Mouse (Mus musculus) CH12.LX (cell line): ENCODE results near the gene Adgb. TPM values are rescaled to one million over a fixed set of nuclear protein-coding genes. Genes with fewer than 3 reads are reported as not detected.

Experiments
- DNase-seq: peaks from one replicate; pipeline ENCODE4 v3.0.0-alpha.2; 2013; ENCODE audit errors: extremely low read depth
- H3K27ac ChIP-seq: 2 replicates; pipeline ENCODE4 v1.5.1; 2012; ENCODE audit warnings: low read depth, mild to moderate bottlenecking, control low read depth, moderate library complexity; ENCODE audit not compliant: insufficient read depth
- H3K27me3 ChIP-seq: replicated peaks from 2 replicates; pipeline ENCODE3; 2012; ENCODE audit warnings: inconsistent platforms
- H3K36me3 ChIP-seq, 2 experiments: replicated peaks in 1 of 2; 2 replicates each; pipeline versions ENCODE3 to v1.6.1; 2012; ENCODE audit warnings: inconsistent platforms in 1 of 2, low read length in 1 of 2, mild to moderate bottlenecking in 1 of 2, mixed read lengths in 1 of 2, moderate library complexity in 1 of 2; ENCODE audit not compliant: control insufficient read depth in 1 of 2, insufficient read depth in 1 of 2
- H3K4me1 ChIP-seq, 2 experiments: 2 replicates each; pipeline ENCODE4 v1.6.1; 2012; ENCODE audit warnings: inconsistent platforms in 1 of 2, moderate library complexity in 1 of 2; ENCODE audit not compliant: insufficient read depth in 2 of 2, control insufficient read depth in 1 of 2
- H3K4me2 ChIP-seq: 2 replicates; pipeline ENCODE4 v1.6.1; 2012; ENCODE audit warnings: low read depth, mild to moderate bottlenecking, control low read depth; ENCODE audit not compliant: poor library complexity, insufficient read depth, severe bottlenecking
- H3K4me3 ChIP-seq, 3 experiments: fragments of 150-350 bp in 1 of 3; sonication (generic) in 1 of 3; replicated peaks in 1 of 3; 2 replicates each; pipeline versions ENCODE3 to v1.5.1; 2011 to 2012; ENCODE audit warnings: low read depth in 2 of 3, low read length in 2 of 3, mild to moderate bottlenecking in 2 of 3, moderate library complexity in 2 of 3, control low read depth in 1 of 3, improper control_type of control experiment in 1 of 3, inconsistent platforms in 1 of 3, mixed read lengths in 1 of 3; ENCODE audit not compliant: poor library complexity in 1 of 3
- H3K79me2 ChIP-seq: replicated peaks from 2 replicates; pipeline ENCODE4 v1.6.1; 2012; ENCODE audit warnings: mild to moderate bottlenecking, moderate library complexity; ENCODE audit not compliant: control insufficient read depth, poor library complexity, insufficient read depth, severe bottlenecking; ENCODE audit errors: extremely low read depth
- H3K9ac ChIP-seq: 2 replicates; pipeline ENCODE4 v1.6.1; 2012; ENCODE audit warnings: low read depth, mild to moderate bottlenecking, control low read depth, moderate library complexity; ENCODE audit not compliant: insufficient read depth
- H3K9me3 ChIP-seq: replicated peaks from 2 replicates; pipeline ENCODE3; 2012; ENCODE audit warnings: low read length, inconsistent platforms, mixed read lengths
- EP300 ChIP-seq: IDR thresholded peaks from 2 replicates; pipeline ENCODE4 v1.6.1; 2011; ENCODE audit warnings: low read length, improper control_type of control experiment
- ETS1 ChIP-seq: conservative IDR thresholded peaks from 2 replicates; pipeline ENCODE4 v1.6.1; 2012; ENCODE audit warnings: low read depth, mild to moderate bottlenecking, inconsistent platforms, low read length, improper control_type of control experiment, moderate library complexity
- IRF4 ChIP-seq: IDR thresholded peaks from 2 replicates; pipeline ENCODE4 v1.6.1; 2014; ENCODE audit warnings: low read depth, mild to moderate bottlenecking, inconsistent platforms, low read length, improper control_type of control experiment
- JUND ChIP-seq: conservative IDR thresholded peaks from 2 replicates; pipeline ENCODE4 v1.6.1; 2011; ENCODE audit warnings: low read depth, low read length, improper control_type of control experiment
- MAFK ChIP-seq: IDR thresholded peaks from 2 replicates; pipeline ENCODE4 v1.6.1; 2011; ENCODE audit warnings: low read length, improper control_type of control experiment; ENCODE audit not compliant: insufficient replicate concordance
- MEF2A ChIP-seq: IDR thresholded peaks from 2 replicates; pipeline ENCODE4 v1.6.1; 2014; ENCODE audit warnings: low read depth, mild to moderate bottlenecking, inconsistent platforms, low read length, improper control_type of control experiment, borderline replicate concordance
- MXI1 ChIP-seq: IDR thresholded peaks from 2 replicates; pipeline ENCODE4 v1.6.1; 2011; ENCODE audit warnings: mild to moderate bottlenecking, low read depth, low read length, improper control_type of control experiment
- NELFE ChIP-seq: IDR thresholded peaks from 2 replicates; pipeline ENCODE4 v1.6.1; 2011; ENCODE audit warnings: low read depth, low read length, improper control_type of control experiment
- RAD21 ChIP-seq: IDR thresholded peaks from 2 replicates; pipeline ENCODE4 v1.6.1; 2011; ENCODE audit warnings: low read depth, mild to moderate bottlenecking, low read length, improper control_type of control experiment, moderate library complexity
- RCOR1 ChIP-seq: conservative IDR thresholded peaks from 2 replicates; pipeline ENCODE4 v1.6.1; 2012; ENCODE audit warnings: low read depth, mild to moderate bottlenecking, inconsistent platforms, low read length, improper control_type of control experiment
- SMC3 ChIP-seq: IDR thresholded peaks from 2 replicates; pipeline ENCODE4 v1.6.1; 2011; ENCODE audit warnings: low read depth, low read length, improper control_type of control experiment
- TCF12 ChIP-seq: IDR thresholded peaks from 2 replicates; pipeline ENCODE4 v1.6.1; 2014; ENCODE audit warnings: low read depth, mild to moderate bottlenecking, inconsistent platforms, low read length, improper control_type of control experiment
- USF1 ChIP-seq: IDR thresholded peaks from 2 replicates; pipeline ENCODE4 v1.6.1; 2014; ENCODE audit warnings: low read depth, mild to moderate bottlenecking, inconsistent platforms, low read length, improper control_type of control experiment
- USF2 ChIP-seq: conservative IDR thresholded peaks from 2 replicates; pipeline ENCODE4 v1.6.1; 2011; ENCODE audit warnings: low read depth, low read length, improper control_type of control experiment
- ZKSCAN1 ChIP-seq: IDR thresholded peaks from 2 replicates; pipeline ENCODE4 v1.6.1; 2012; ENCODE audit warnings: low read depth, inconsistent platforms, low read length, improper control_type of control experiment, borderline replicate concordance
- dilution Hi-C: fragments of 300-500 bp; cut with MboI; formaldehyde crosslinking; loops from 2 replicates; pipeline ENCODE4 v1.14.3; 2020; ENCODE audit warnings: low sequenced_read_pairs; ENCODE audit not compliant: extremely low pct_unique_long_range_greater_than_20kb, extremely low pct_ligation_motif_present
- in situ Hi-C: fragments of 300-500 bp; cut with MboI; formaldehyde crosslinking; loops from 3 replicates; pipeline ENCODE4 v1.14.3; 2019; ENCODE audit warnings: low sequenced_read_pairs, low pct_ligation_motif_present, low pct_unique_long_range_greater_than_20kb, mixed read lengths
- polyA plus RNA-seq: library from polyadenylated mRNA; unstranded; fragments of >175 nt; gene quantifications from 2 replicates; pipeline ENCODE4 v1.2.1, GENCODE M21; 2012; ENCODE audit warnings: low read depth; ENCODE audit not compliant: insufficient read length
- total RNA-seq, 2 experiments: library from RNA; depleted of rRNA; stranded (reverse); fragments of 300-350 nt in 1 of 2; fragments of >200 nt in 1 of 2; gene quantifications; 2 replicates each; pipeline ENCODE4 v1.2.3; 2012 to 2014

Gene Adgb
- total and polyA plus RNA-seq, 3 experiments, result not detected

- dilution Hi-C loops, result no loop called here
- peaks cover 4 to 31% of the 10 kb centered on the region in 2 experiments; a peak in 3 of 4 replicates for H3K4me1 ChIP-seq
- no peak overlapping the region for H3K27ac ChIP-seq
- in situ Hi-C loops, result loop anchor here (25.0 kb wide), 1 partner anchor 506 kb away; no protein-coding TSS in a partner anchor
- H3K36me3 ChIP-seq, result no peaks in the 10 kb centered on the region
- H3K4me3 ChIP-seq, result no peak overlapping the region
- no peak overlapping the region; the same call in 1 of the 2 replicates for H3K4me2 ChIP-seq
- peak; percentile 37 for DNase-seq
- TF ChIP-seq USF1 (no peak), MXI1 (no peak), EP300 (peak; percentile 53), NELFE (no peak), IRF4 (peak; percentile 36; the same call in 1 of the 2 replicates), ZKSCAN1 (no peak), MAFK (peak; percentile 71; the same call in 1 of the 2 replicates)
- no peaks in the 10 kb centered on the region for H3K79me2 ChIP-seq
- no peak overlapping the region for H3K9ac ChIP-seq
- H3K27me3 ChIP-seq, result no peaks in the 10 kb centered on the region
- no peaks in the 10 kb centered on the region for H3K9me3 ChIP-seq
Observed at GRCm38 (mm10) chr10:10318086-10318485, 154.0 kb downstream of the Adgb start.

- no peaks in the 10 kb centered on the region for H3K9me3 ChIP-seq
- H3K27me3 ChIP-seq, result no peaks in the 10 kb centered on the region
- peaks cover 4 to 22% of the 10 kb centered on the region in 2 experiments; a peak in 3 of 4 replicates for H3K4me1 ChIP-seq
- DNase-seq, result no peak
- no peaks in the 10 kb centered on the region for H3K79me2 ChIP-seq
- dilution Hi-C loops (no loop called here), in situ Hi-C loops (loop anchor here (25.0 kb wide), 1 partner anchor 503 kb away; no protein-coding TSS in a partner anchor)
- no peak overlapping the region for H3K4me2 ChIP-seq
- H3K4me3 ChIP-seq, result no peak overlapping the region
- H3K36me3 ChIP-seq, result no peaks in the 10 kb centered on the region
- H3K27ac ChIP-seq, result no peak overlapping the region
- TF ChIP-seq RAD21 (no peak), RCOR1 (no peak), TCF12 (no peak), ETS1 (no peak)
- H3K9ac ChIP-seq, result no peak overlapping the region
Observed at GRCm38 (mm10) chr10:10315631-10316030, 156.5 kb downstream of the Adgb start.

GRCm38 (mm10) chr10:10314521-10314920 is 157.6 kb downstream of the Adgb start:
- no peak overlapping the region for H3K4me3 ChIP-seq
- H3K27ac ChIP-seq, result no peak overlapping the region
- in situ Hi-C loops, result loop anchor here (25.0 kb wide), 1 partner anchor 502 kb away; no protein-coding TSS in a partner anchor
- no peak for TF ChIP-seq RAD21
- no peak for TF ChIP-seq EP300
- TF ChIP-seq MEF2A, result no peak
- no peak for TF ChIP-seq JUND
- TF ChIP-seq SMC3, result no peak
- no peak for TF ChIP-seq USF2
- TF ChIP-seq USF1, result no peak
- no peak overlapping the region for H3K9ac ChIP-seq
- DNase-seq, result no peak
- H3K27me3 ChIP-seq, result no peaks in the 10 kb centered on the region
- dilution Hi-C loops, result no loop called here
- H3K4me2 ChIP-seq, result no peak overlapping the region
- peaks cover 4 to 19% of the 10 kb centered on the region in 2 experiments; a peak in 3 of 4 replicates for H3K4me1 ChIP-seq
- H3K9me3 ChIP-seq, result no peaks in the 10 kb centered on the region
- H3K36me3 ChIP-seq, result no peaks in the 10 kb centered on the region
- H3K79me2 ChIP-seq, result no peaks in the 10 kb centered on the region
